Mouse (Mus musculus): ENCODE measurements around the gene Kcnq1. TPM values are rescaled to one million over a fixed set of nuclear protein-coding genes. Genes with fewer than 3 reads are reported as not detected.
A peak's percentile ranks its signal among the peaks of the same experiment; 100 is the strongest.

Gene Kcnq1
- total RNA-seq, 1 experiment: 0.22 TPM

DNA sequence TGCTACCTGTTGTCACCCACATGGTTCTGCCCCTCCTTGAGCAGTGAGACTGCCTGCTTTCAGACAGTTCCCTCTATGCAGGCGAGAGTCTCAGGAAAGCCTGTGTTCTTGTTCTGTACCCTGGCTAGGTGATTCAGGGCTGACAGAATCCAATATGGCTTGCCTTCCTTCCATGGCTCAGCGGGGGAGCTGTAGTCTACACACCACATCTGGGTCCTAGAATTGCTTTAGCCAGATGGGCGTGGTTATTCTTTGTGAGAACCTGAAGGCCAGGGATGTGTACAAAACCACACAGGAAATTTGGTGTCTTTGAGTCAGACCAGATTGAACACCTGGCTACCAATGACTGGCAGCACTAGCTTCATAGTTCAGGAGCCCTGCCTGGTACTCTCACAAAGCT is 13.7 kb downstream of the Kcnq1 start:
- in situ Hi-C loops (cut with MboI; ENCODE audit: low sequenced_read_pairs in 2 of 2, unreplicated experiment in 2 of 2): no loop called here
- Histone ChIP-seq H3K9ac (ENCODE audit: insufficient read depth, low read depth, low read length, poor library complexity, severe bottlenecking) (peak overlapping the region; percentile 56; the same call in 1 of the 2 replicates), H3K4me1 (ENCODE audit: control insufficient read depth in 2 of 2, insufficient read depth in 2 of 2, low read length in 2 of 2, poor library complexity in 1 of 2) (peaks cover 32 to 58% of the 10 kb centered on the region in 2 experiments), H3K27ac (ENCODE audit: insufficient read depth, low read depth, low read length, poor library complexity, severe bottlenecking) (peak overlapping the region; percentile 89), H3K9me3 (ENCODE audit: control insufficient read depth, insufficient read depth, low read depth, low read length) (no peaks in the 10 kb centered on the region), H3K4me3 (ENCODE audit: insufficient read depth in 1 of 2, low read depth in 1 of 2, low read length in 2 of 2, poor library complexity in 1 of 2, severe bottlenecking in 1 of 2) (no peak overlapping the region), H3K36me3 (ENCODE audit: control insufficient read depth, insufficient read depth, low read length, poor library complexity, severe bottlenecking) (no peaks in the 10 kb centered on the region)
- DNase-seq (ENCODE audit: low read depth, low spot score): no peak
- TF ChIP-seq ZNF384 (IDR thresholded peaks at IDR 0.05; ENCODE audit: low read depth, low read length): no peak
- no peak for TF ChIP-seq HCFC1 (IDR thresholded peaks at IDR 0.05; ENCODE audit: borderline replicate concordance, insufficient read depth, low read length)
- TF ChIP-seq CHD2 (IDR thresholded peaks at IDR 0.05; ENCODE audit: low read depth, low read length): no peak
- TF ChIP-seq ZC3H11A (IDR thresholded peaks at IDR 0.05; ENCODE audit: borderline replicate concordance, low read depth, low read length): no peak

DNA sequence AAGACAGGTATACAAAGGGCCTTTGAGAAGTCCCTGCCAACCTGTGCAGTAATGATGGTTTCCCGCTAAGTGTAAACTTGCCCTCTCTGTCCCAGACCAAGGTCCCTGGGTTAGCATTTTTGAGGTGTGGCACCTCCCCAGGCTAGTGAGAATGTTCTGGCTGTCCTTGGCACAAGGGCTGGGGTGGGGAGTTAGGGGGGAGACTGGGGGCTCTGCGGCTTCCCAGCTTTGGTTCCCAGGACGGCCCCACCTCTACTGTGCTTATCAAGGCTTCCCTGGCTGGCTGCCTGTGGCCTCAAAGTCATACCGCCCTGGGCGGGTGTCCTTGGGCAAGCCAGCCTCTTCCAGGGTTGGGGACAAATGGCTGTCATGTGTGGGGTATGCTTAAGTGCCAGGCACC is 16.0 kb downstream of the Kcnq1 start:
- Histone ChIP-seq H3K4me1 (ENCODE audit: control insufficient read depth in 2 of 2, insufficient read depth in 2 of 2, low read length in 2 of 2, poor library complexity in 1 of 2) (peaks cover 34 to 62% of the 10 kb centered on the region in 2 experiments), H3K9me3 (ENCODE audit: control insufficient read depth, insufficient read depth, low read depth, low read length) (no peaks in the 10 kb centered on the region), H3K36me3 (ENCODE audit: control insufficient read depth, insufficient read depth, low read length, poor library complexity, severe bottlenecking) (no peaks in the 10 kb centered on the region), H3K4me3 (ENCODE audit: insufficient read depth in 1 of 2, low read depth in 1 of 2, low read length in 2 of 2, poor library complexity in 1 of 2, severe bottlenecking in 1 of 2) (no peak overlapping the region), H3K27ac (ENCODE audit: insufficient read depth, low read depth, low read length, poor library complexity, severe bottlenecking) (no peak overlapping the region), H3K9ac (ENCODE audit: insufficient read depth, low read depth, low read length, poor library complexity, severe bottlenecking) (no peak overlapping the region)
- DNase-seq (ENCODE audit: low read depth, low spot score): no peak
- TF ChIP-seq MAFK (IDR thresholded peaks at IDR 0.05; ENCODE audit: insufficient read depth, low read depth, low read length): no peak
- TF ChIP-seq HCFC1 (IDR thresholded peaks at IDR 0.05; ENCODE audit: borderline replicate concordance, insufficient read depth, low read length): no peak
- TF ChIP-seq ZC3H11A (IDR thresholded peaks at IDR 0.05; ENCODE audit: borderline replicate concordance, low read depth, low read length): no peak
- no peak for TF ChIP-seq ZNF384 (IDR thresholded peaks at IDR 0.05; ENCODE audit: low read depth, low read length)
- no peak for TF ChIP-seq CHD2 (IDR thresholded peaks at IDR 0.05; ENCODE audit: low read depth, low read length)
- in situ Hi-C loops (cut with MboI; ENCODE audit: low sequenced_read_pairs in 2 of 2, unreplicated experiment in 2 of 2): no loop called here

DNA sequence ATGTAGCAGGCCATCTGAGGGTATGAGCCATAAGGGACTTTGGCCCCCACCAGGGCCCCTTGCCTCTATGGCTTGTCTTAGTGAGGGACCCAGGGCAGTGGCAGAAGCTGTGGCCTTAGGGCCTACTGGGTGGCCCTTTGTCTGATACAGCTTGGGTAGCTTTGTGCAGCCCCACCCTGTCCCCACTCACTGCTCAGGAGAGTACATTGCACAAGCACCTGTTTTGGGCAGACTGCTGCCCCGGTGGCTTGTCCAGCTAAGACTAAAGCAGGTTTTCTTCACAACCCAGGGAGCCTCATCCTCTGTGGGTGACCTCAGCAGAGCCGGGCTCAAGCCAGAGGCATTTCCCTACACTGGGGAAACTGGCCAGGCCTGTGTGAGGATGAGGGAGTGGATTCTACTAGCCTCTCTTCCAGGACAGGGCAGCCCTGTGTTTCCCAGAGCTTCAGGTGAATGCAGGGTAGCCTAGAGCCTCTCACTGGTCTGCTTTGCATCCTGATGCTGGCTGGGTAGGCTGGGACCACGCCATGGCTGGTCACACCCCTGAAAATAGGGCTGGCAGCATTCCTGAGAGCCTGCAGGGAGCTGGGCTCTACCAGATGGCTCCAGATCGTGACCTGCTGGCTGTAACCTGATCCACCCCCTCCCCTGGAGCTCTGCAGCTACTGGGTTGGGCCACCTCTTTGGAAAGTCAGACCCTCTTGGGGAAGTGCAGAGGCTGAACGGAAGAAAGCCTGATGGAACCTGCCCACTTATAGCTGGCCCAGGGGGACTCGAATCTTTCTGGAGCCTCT is 17.9 kb downstream of the Kcnq1 start:
- Histone ChIP-seq H3K27ac (ENCODE audit: insufficient read depth, low read depth, low read length, poor library complexity, severe bottlenecking) (peak overlapping the region; percentile 87), H3K4me1 (ENCODE audit: control insufficient read depth in 2 of 2, insufficient read depth in 2 of 2, low read length in 2 of 2, poor library complexity in 1 of 2) (peaks cover 32 to 52% of the 10 kb centered on the region in 2 experiments), H3K9ac (ENCODE audit: insufficient read depth, low read depth, low read length, poor library complexity, severe bottlenecking) (peak overlapping the region; percentile 51), H3K36me3 (ENCODE audit: control insufficient read depth, insufficient read depth, low read length, poor library complexity, severe bottlenecking) (no peaks in the 10 kb centered on the region), H3K4me3 (ENCODE audit: insufficient read depth in 1 of 2, low read depth in 1 of 2, low read length in 2 of 2, poor library complexity in 1 of 2, severe bottlenecking in 1 of 2) (peak overlapping the region; percentile 13 to 16; a peak in 2 of 4 replicates), H3K9me3 (ENCODE audit: control insufficient read depth, insufficient read depth, low read depth, low read length) (no peaks in the 10 kb centered on the region)
- peak; percentile 83 for DNase-seq (ENCODE audit: low read depth, low spot score)
- peak; percentile 58; the same call in 1 of the 2 replicates for TF ChIP-seq HCFC1 (IDR thresholded peaks at IDR 0.05; ENCODE audit: borderline replicate concordance, insufficient read depth, low read length)
- TF ChIP-seq ZNF384 (IDR thresholded peaks at IDR 0.05; ENCODE audit: low read depth, low read length): no peak
- no peak for TF ChIP-seq MAFK (IDR thresholded peaks at IDR 0.05; ENCODE audit: insufficient read depth, low read depth, low read length)
- TF ChIP-seq CHD2 (IDR thresholded peaks at IDR 0.05; ENCODE audit: low read depth, low read length): 0 out of 2 replicates have a peak, but pooled peaks have one; percentile 42
- TF ChIP-seq ZC3H11A (IDR thresholded peaks at IDR 0.05; ENCODE audit: borderline replicate concordance, low read depth, low read length): 0 out of 2 replicates have a peak, but pooled peaks have one; percentile 11
- in situ Hi-C loops (cut with MboI; ENCODE audit: low sequenced_read_pairs in 2 of 2, unreplicated experiment in 2 of 2): no loop called here

DNA sequence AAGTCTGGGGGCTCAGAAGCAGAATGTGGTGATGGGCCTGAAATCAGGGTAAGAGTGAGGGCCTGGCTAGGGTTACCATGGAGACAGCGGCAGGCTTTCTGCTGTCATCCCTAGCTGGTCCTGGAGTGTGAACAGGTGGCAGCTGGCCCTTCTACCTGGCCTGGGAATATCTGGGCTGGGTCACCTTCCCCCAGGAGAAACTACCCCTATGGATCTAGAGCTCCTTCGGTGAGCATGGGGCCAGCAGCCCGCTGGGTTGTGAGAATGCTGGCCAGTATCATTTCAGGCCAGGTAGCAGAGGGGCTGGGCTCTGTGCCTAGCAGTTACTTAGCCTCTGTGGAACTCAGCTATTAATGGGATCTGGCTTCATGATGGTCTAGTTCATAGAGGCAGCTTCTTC is 18.7 kb downstream of the Kcnq1 start:
- H3K9ac ChIP-seq (ENCODE audit: insufficient read depth, low read depth, low read length, poor library complexity, severe bottlenecking): no peak overlapping the region; the same call in 1 of the 2 replicates
- no peak for DNase-seq (ENCODE audit: low read depth, low spot score)
- no peaks in the 10 kb centered on the region for H3K9me3 ChIP-seq (ENCODE audit: control insufficient read depth, insufficient read depth, low read depth, low read length)
- H3K4me1 ChIP-seq (ENCODE audit: control insufficient read depth in 2 of 2, insufficient read depth in 2 of 2, low read length in 2 of 2, poor library complexity in 1 of 2): peaks cover 32 to 46% of the 10 kb centered on the region in 2 experiments
- 0 out of 2 replicates have a peak overlapping the region, but pooled peaks have one; percentile 14 for H3K27ac ChIP-seq (ENCODE audit: insufficient read depth, low read depth, low read length, poor library complexity, severe bottlenecking)
- H3K4me3 ChIP-seq (ENCODE audit: insufficient read depth in 1 of 2, low read depth in 1 of 2, low read length in 2 of 2, poor library complexity in 1 of 2, severe bottlenecking in 1 of 2): peak overlapping the region; percentile 7 to 13; a peak in 2 of 4 replicates
- no peaks in the 10 kb centered on the region for H3K36me3 ChIP-seq (ENCODE audit: control insufficient read depth, insufficient read depth, low read length, poor library complexity, severe bottlenecking)
- in situ Hi-C loops (cut with MboI; ENCODE audit: low sequenced_read_pairs in 2 of 2, unreplicated experiment in 2 of 2): no loop called here
- TF ChIP-seq ZC3H11A (IDR thresholded peaks at IDR 0.05; ENCODE audit: borderline replicate concordance, low read depth, low read length) (no peak), ZNF384 (IDR thresholded peaks at IDR 0.05; ENCODE audit: low read depth, low read length) (no peak), MAFK (IDR thresholded peaks at IDR 0.05; ENCODE audit: insufficient read depth, low read depth, low read length) (no peak), CHD2 (IDR thresholded peaks at IDR 0.05; ENCODE audit: low read depth, low read length) (no peak), HCFC1 (IDR thresholded peaks at IDR 0.05; ENCODE audit: borderline replicate concordance, insufficient read depth, low read length) (no peak)

All from ES-E14 (cell line).